Mouse (Mus musculus) kidney, postnatal 4 days (tissue): Measurements from ENCODE around the gene Arf6.
"Not testable (repeated sequence)": the region's sequence is repeated elsewhere in the genome, so short reads cannot be mapped to it uniquely, and the experiment has no call there.

Experiments
- DNase-seq, 2 experiments: peaks; one replicate each; pipeline ENCODE4 v3.0.0; 2021; ENCODE audit warnings: mixed read lengths in 2 of 2

Arf6 gene

DNA sequence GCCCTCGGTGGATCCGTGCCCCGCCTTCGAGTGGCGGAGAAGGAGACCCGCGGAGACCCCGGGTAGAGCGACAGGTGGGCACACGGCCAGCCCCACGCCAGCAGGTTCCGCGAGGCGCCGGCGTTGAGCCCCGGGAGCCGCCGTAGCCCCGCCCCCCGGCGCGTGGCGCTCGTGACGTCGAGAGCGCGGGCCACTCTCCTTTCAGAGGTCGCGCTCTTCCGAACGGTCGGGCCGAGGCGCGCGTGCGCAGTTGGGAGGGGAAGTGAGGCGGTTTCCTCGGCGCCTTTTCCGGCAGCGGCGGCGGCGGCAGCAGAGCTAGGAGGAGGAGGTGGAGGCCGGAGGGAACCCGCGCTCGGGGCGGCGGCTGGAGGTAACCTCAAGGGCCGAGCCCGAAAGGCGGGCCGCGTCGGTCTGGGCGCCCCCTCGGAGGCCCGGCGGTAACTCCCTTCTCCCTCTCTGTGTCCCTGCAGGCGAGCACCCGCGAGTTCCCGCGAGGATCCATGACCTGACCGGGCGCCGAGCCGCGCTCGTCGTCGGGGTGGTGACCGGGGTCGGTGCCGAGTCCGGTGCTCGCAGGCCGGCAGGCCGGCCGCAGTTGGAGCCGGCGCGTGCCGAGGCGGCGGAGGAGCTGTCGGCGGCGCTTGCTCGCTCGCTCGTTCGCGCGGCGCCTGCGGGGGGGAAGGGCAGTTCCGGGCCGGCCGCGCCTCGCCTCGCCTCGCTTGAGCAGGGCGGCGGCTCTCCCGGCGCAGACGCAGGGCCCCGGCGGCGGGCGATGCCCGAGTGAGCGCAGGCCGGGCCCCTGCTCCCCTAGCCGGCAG, at the start of gene Arf6, which contains the start of gene Gm9887:
TSS of gene Arf6 (plus strand) at position 297 of the 818 bp plus-strand sequence.
TSS of gene Gm9887 (minus strand) at position 605 of the 818 bp plus-strand sequence.
- DNase-seq: peak; percentile 99

DNA sequence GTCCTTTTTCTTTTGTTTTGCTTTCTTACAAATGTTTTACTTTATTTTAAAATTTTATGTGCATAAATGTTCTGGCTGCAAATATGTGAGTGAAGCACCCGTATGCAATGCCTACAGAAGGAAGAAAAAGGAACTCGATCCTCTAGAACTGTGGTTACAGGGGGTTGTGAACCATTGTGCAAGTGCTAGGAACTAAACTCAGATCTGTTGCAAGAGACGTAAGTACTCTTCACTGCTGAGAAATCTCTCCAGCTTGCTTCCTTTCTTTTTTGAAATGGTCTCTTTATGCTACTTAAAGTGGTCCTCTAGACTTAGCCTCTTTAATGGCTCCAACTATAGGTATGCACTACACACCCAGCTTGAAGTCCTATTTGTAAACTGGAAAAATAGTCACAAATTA, 40.8 kb upstream of the Arf6 start:
- no peak for DNase-seq

DNA sequence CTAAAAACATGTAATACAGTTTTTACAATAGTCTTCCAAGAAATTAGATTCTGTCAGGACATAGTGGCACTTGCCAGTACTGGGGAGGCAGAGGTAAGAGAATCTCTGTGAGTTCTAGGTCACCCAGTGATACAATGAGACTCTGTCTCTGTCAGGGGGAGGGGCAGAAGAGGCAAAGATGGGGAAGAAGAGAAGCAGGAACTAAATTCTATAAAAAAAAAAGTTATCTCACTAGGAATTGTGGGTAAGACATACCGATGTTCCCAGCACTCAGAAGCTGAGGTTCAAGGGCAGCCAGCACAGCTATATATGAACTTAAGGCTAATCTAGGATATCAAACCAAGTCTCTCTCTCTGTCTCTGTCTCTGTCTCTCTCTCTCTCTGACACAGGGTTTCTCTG, 39.8 kb upstream of the Arf6 start:
- no peak for DNase-seq

DNA sequence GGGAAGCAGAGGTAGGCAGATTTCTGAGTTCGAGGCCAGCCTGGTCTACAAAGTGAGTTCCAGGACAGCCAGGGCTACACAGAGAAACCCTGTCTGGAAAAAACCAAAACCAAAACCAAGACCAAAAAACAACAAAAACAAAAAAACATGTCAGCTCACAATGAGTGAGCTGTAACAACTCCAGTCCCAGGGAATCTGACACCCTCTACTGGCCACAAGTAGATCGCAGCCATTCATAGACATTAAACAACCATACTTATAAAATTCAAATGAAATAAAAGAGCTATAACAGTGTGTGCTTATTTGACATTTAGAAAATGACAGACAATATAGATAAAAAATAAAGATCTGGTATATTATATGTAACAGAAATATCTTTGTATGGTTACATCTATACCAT, 38.4 kb upstream of the Arf6 start:
- DNase-seq: peak; percentile 48 to 51

DNA sequence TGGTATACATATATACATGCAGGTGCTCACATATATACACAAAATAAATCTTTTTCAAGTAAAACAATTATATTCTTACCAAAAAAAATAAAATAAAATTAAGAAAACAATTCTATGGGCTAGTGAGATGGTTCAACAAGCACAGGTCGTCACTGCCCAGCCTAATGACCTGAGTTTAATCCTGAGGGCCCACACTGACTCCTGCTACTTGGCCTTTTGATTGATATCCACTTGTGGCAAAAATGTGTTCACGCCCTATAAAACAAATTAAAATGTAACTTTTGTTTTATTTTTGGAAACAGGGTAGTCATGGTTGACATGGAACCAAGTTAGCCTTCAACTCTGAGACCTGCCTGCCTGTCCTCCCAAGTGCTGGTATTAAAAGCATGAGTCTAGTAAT, 22.0 kb upstream of the Arf6 start:
- no peak for DNase-seq

DNA sequence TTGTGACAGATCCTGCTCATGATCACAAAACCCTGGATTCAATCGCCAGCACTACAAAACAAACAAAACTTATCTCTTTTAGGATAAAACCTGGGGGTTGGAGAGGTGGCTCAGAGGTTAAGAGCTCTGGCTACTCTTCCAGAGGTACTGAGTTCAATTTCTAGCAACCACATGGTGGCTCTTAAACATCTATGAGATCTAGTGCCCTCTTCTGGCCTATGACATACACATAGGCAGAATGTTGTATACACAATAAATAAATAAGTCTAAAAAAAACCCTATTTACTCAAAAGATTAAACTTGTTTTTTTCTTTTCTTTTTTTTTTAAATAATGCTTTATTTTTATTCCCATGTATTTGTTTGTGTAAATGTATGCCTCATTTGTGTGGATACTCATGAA, 20.3 kb upstream of the Arf6 start:
- no peak for DNase-seq

DNA sequence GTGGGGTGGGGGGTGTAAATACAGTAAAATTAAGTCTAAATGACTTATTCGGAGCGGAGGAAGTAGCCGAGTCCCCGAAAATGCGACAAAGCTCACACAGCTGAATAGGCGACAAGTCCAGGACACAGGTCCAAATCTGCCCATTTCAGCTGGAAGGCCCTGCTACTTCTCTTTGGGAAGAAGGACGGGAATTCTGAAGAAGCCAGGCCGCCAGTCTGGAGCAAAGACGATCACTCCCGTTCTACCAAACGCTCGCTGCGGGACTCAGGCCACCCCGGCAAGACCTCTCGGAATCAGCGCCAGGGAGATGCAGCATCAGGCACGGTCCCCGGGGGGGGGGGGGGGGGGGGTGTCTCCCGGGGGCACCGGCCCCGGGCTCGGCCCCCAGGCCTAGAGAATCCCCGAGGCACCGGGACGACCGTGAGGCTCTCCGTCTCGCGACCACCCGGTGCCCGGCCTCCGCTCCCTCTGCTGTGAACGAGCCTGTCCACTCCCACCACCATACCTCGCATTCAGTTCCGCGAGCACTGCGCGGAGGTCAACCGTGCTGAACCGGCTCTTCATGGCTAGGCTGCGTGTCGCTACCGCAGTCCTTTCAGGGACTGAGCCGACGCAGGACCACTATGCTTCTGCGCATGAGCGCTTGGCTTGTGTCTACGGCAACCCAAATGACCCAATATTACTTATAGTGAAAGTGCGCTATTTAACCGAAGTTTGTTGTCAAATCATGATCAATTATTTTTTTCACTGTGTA, 15.2 kb upstream of the Arf6 start, which contains the start of gene Nemf:
TSS of gene Nemf (minus strand) at position 620 of the 754 bp plus-strand sequence.
- DNase-seq: peak; percentile 85 to 90

DNA sequence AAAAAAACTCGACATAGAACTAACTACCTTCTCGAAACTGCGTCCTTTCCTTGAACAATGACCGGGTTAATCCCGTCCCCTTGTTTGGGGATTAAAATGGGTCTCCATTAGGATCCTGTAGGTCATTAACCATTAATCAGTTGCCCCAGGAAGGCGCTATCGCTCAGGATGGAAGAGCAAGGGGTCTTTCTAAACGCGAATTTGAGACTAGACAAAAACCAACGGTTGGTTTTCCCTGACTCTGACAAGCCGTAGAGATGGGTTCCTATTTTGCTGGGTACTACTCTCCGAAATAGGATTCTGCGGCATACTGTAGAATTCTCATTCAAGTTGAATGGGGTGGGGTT, 14.7 kb upstream of the Arf6 start:
- peak in 1 of 2 experiments; percentile 17 for DNase-seq

DNA sequence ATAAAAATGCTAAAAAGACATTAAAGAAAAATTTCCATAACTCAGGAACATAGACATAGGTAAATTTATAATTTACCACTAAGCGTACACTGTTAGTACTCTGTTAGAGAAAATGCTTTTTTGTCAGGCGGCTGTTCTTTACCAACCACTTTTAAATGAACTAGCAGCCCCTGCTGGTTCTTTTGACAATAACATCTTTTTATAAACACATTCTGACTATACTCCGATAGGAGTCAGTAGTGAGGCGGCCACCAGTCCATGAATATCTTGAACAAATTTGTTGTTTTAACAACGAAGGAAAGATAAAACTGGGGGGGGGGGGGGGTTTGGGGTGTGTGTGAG, 11.3 kb upstream of the Arf6 start:
- DNase-seq: peak in 1 of 2 experiments; percentile 58

DNA sequence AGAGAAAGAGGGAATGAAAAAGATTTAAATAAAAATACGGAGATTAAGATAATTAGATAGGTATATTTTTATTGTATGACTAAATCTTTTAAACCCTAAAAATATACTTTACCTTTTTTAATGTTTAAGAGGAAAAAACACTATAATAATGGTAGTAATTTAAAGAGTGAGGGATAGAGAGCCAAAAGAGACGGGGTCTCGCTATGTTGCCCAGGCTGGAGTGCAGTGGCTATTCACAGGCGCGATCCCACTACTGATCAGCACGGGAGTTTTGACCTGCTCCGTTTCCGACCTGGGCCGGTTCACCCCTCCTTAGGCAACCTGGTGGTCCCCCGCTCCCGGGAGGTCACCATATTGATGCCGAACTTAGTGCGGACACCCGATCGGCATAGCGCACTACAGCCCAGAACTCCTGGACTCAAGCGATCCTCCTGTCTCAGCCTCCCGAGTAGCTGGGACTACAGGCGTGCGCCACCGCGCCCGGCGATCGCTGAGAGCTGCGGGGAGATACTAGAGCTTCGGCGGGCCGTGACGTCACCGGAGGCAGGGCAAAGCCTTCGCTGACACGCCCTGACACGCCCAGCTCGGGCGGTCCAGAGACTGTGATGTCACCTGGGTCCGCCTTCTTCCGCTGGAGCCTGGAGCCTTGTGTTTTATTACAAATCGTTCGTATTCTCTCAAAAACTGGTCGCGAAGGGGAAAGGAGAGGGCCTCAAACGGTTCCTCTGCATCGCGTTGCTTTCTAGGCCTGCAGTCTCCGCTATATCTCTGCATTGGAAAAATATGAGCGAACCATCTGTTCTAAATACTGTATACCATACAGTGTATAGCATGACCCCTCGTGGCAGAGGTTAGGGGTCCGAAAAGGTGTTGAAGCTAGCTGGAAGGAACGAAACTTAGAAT, 10.7 kb upstream of the Arf6 start:
- DNase-seq: peak; percentile 99

DNA sequence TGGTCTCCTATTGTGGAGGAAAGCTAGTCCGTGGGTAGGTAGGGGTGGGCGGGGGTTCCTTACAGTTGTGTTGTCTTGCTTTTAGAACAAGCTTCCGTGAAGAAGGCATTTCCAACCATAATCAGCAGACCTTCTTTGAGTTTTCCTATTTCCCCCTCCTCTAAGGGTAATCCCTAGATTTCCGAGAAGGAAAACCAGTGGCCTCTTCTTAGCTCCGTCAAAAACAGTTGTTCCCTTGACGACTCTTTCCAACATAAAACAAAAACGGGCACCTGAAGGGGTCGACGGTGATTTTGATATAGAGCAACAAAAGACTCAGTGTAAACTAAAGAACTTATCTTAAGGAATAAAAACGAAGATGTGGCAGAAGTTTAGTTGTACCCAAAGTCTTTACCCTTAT, 10.0 kb upstream of the Arf6 start:
- no peak for DNase-seq

DNA sequence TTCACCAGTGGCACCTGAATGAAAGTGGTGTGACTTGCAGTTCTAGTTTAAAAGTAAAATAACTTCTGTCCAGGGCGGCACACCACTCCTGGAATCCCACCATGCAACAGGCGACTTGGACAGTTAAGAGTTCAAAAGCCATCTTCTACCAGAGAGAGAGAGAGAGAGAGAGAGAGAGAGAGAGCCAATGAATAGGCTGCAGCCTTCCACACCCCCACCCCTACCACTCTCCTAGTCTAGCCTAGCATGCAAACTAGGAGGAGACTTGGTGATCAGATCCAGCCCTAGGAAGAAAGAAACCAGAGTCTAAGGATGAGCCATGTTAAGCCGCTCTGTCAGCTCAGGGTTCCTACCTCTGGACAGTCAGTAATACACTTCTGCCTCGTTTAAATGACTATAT, 9.6 kb upstream of the Arf6 start:
- no peak for DNase-seq

DNA sequence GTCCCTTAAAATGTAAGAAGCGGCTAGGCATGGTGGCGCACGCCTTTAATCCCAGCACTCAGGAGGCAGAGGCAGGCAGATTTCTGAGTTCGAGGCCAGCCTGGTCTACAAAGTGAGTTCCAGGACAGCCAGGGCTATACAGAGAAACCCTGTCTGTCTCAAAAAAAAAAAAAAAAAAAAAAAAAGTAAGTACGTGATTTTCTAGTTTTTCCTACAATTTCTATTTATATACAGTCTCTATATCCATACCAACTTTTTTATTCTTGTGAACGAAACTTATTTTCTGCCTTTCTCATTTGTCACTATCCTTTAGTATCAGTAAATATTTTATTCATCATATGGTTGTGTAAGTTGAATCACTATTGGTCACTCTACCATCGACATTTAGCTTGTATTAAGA, 8.8 kb upstream of the Arf6 start:
- DNase-seq: not testable (repeated sequence)

DNA sequence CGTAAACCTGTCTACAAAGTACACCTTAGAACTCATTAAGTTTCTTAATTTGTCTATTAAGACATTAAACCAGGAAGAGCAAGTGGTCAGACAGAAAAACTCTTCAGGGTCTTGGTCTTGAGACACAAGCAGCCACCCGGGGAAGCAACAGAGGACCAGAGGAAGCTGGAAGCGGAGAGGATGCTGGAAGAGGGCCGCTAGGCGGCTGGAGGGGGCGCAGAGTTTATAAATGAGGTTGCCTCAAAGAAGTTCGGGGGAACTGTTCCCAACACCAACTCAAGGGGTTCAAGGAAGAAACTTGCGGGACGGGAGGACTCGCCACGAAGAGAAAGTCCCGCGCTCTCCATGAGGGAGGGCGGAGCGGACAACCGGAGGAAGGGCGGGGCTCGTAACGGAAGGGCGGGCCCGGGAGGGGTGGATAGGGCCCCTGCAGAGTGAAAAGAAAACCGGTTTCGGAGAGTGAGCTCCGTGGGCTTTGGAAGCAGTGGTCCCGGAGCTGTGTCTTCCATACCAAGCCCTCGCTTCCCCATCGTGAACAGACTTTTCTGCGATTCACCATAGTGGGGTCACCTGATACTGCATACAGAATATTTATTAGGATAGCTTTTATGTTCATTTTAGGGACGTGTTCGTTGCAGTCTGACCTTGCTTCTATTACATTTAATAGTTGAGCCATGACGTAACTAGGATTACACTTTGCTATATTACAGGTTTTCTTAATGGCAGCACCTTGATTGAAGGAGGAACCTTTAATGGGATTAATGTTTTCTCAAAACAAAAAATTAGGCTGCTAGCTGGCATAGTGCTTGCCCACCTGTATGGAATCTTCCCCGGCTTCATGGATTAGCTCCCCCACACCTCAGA, 7.8 kb upstream of the Arf6 start:
- DNase-seq: peak; percentile 80 to 86

DNA sequence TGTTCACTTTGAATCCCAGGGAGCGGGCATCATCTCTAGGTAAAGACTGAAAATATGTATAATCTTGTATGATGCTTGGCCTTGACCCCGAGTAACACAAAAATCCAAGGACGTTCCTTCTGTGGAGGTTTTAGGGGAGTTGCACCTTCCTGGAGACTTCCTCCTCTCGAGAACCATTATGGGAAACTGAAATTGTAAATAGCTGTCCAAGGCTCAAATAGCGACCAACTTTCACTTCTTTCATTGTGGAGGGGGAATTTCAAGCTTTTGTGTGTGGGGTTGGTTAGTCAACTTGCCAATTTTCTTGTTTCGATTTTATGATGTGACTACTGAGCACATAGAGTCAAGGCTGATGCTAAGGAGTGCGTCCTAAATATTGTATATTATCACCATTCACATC, 6.2 kb upstream of the Arf6 start:
- DNase-seq: no peak

DNA sequence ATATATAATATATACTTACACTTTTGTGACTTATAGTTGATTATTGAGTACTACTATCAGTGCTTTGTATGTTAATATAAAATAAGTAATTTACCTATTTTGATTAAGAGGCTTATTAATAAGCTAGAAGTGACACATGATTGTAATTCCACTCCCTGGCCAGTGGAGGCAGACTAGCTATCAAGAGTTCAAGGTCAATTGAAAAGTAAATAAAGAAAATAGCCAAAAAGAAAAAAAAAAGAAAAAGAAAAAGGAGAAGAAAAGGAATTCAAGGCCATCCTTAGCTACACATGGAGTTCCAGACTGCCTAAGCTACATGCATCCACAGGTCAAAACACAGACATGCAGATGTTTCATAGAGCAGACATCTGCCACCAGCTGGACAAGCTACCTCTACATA, 5.5 kb upstream of the Arf6 start:
- no peak for DNase-seq

DNA sequence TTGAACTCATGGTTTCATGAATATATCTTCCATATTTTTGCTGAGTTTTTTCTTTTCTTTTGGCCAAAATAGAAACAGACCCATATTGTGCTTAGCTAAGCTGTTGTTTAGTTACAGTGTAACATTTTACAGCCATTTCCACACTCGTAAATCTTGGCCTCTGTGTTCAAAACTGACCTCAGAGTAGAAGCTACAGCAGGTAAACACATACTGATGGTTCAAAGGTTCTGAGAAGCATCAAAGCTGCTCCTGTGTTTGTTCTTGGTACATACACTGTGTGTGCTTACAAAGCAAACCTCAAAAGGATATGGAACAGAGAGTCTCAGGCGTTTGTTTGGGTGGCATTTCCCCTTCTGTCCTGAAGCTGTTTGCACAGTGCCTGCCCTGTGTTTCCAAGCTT, 4.4 kb upstream of the Arf6 start:
- DNase-seq: no peak

DNA sequence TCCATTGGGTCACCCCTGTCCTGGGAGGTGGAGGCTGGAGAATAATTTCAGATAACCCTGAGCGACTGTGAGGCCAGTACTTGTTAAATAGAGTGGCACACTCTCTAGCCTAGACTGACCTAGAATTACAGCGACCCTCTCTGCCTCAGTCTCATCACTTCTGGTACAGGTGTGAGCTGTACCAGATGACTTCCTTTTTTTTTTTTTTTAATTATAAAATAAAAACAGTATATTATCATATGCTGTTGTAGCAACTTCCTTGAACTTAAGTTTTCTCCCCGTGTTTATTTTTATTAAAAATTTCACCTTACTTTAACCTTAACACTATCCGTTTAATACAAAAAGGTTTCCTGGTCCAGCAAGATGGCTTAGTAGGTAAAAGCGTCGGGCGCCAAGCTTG, 1.0 kb upstream of the Arf6 start:
- DNase-seq: no peak

DNA sequence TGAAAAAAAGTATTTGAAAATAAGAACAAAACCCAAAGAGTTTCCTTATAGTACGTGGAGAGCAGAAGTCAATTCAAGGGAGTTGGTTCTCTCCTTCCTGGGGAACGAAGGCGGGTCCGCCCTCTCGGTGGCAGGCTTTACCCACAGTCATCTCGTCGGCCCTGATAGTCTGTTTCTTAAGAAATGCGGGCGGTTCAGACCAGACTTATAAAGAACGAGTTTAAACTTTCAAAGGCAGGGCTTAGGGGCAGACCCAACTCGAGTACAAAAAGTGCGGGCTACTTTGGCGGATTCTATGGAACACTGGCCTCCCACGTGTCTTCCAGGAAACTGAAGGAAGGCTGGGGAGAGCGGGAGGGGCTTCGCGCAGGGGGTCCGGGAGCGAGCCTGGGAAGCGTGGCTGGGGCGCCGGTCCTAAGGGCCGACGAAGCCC, 513 bp upstream of the Arf6 start:
- DNase-seq: no peak

DNA sequence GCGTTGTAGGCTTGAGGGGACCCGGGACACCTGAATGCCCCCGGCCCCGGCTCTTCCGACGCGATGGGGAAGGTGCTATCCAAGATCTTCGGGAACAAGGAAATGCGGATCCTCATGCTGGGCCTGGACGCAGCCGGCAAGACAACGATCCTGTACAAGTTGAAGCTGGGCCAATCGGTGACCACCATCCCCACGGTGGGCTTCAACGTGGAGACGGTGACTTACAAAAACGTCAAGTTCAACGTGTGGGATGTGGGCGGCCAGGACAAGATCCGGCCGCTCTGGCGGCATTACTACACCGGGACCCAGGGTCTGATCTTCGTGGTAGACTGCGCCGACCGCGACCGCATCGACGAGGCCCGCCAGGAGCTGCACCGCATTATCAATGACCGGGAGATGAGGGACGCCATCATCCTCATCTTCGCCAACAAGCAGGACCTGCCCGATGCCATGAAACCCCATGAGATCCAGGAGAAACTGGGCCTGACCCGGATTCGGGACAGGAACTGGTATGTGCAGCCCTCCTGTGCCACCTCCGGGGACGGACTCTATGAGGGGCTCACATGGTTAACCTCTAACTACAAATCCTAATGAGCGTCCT, 881 bp downstream of the Arf6 start:
- DNase-seq: peak; percentile 41 to 55
